Mouse (Mus musculus): ENCODE data around the gene Olfr248. TPM values are rescaled to one million over a fixed set of nuclear protein-coding genes. Genes with fewer than 3 reads are reported as not detected.

Olfr248 gene
- polyA plus RNA-seq, 1 experiment from 2014 or later = not detected

DNA sequence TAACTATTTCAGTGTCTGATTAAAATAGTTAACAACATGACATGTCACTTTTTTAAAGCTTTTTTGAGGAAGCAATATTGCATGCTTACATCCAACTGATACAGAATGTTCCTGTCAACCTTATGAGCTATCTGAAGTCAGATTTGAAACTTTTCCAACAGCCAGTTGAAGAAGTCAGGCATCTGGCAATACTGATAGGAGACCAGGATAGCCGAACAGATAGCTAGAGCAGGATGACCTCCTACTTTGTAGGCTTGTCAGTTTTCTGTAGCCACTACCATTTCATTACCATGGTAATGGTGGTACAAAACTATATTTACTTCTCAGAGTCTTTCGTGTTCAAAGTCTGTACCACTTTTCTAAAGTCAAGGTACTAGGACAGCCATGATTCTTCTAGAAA is 37.6 kb downstream of the Olfr248 start:
- Histone ChIP-seq H3K27ac (ENCODE audit: low read depth, low read length) (no peak overlapping the region), H3K4me3 (ENCODE audit: low read depth, low read length) (no peak overlapping the region), H3K36me3 (ENCODE audit: control insufficient read depth, insufficient read depth, low read length) (no peaks in the 10 kb centered on the region), H3K9ac (replicated peaks; ENCODE audit: low read depth, low read length) (no peak overlapping the region), H3K9me3 (ENCODE audit: control insufficient read depth, low read length) (no peaks in the 10 kb centered on the region), H3K4me1 (ENCODE audit: control insufficient read depth, insufficient read depth, low read length) (no peaks in the 10 kb centered on the region), H3K4me2 (ENCODE audit: low read depth, low read length) (no peak overlapping the region), H3K27me3 (ENCODE audit: control insufficient read depth, insufficient read depth, low read length) (no peaks in the 10 kb centered on the region)
- WGBS = 96% methylated on average over 2 of the region's 2 CpGs
- ATAC-seq (ENCODE audit: low read depth) = no peak

DNA sequence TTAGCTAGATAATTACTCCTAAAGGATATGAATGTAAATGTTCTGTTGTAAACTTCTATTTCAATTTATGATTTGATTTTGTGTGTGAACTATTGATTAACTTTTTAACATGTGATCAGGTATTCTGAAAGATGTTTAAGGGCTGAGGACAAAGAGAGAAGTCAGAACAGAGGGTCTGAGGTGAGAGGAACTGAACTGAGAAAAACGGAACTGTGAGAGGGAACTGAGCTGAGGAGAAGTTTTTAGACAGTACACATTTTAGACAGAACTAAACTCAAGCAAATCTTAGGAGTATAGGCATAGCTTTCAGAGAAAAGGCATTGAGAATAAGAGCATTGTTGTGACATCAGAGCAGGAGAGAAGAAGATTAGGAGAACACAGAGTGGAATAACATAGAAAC is 43.3 kb downstream of the Olfr248 start:
- H3K36me3 ChIP-seq (ENCODE audit: control insufficient read depth, insufficient read depth, low read length) = no peaks in the 10 kb centered on the region
- no peak overlapping the region for H3K27ac ChIP-seq (ENCODE audit: low read depth, low read length)
- H3K4me3 ChIP-seq (ENCODE audit: low read depth, low read length) = no peak overlapping the region
- no peaks in the 10 kb centered on the region for H3K4me1 ChIP-seq (ENCODE audit: control insufficient read depth, insufficient read depth, low read length)
- H3K27me3 ChIP-seq (ENCODE audit: control insufficient read depth, insufficient read depth, low read length) = no peaks in the 10 kb centered on the region
- no peak for ATAC-seq (ENCODE audit: low read depth)
- H3K9ac ChIP-seq (replicated peaks; ENCODE audit: low read depth, low read length) = no peak overlapping the region
- H3K4me2 ChIP-seq (ENCODE audit: low read depth, low read length) = no peak overlapping the region
- WGBS = 35% methylated on average over 1 of the region's 1 CpGs
- H3K9me3 ChIP-seq (ENCODE audit: control insufficient read depth, low read length) = no peaks in the 10 kb centered on the region

Other genes starting within 250 kb of the Olfr248 start
- gene Olfr420, start 235.4 kb upstream of the Olfr248 start, polyA plus RNA-seq (2014; fragmentation: Nextera tagmentation; extraction: Ambion mirVana) = not detected in 2 replicates
- 0.19 and 0.23 TPM in 2 replicates for gene Spta1, start 218.3 kb upstream of the Olfr248 start, polyA plus RNA-seq (2014; fragmentation: Nextera tagmentation; extraction: Ambion mirVana)
- not detected in 2 replicates for gene Olfr419, start 139.0 kb upstream of the Olfr248 start, polyA plus RNA-seq (2014; fragmentation: Nextera tagmentation; extraction: Ambion mirVana)
- not detected in 2 replicates for gene Mptx1, start 60.5 kb upstream of the Olfr248 start, polyA plus RNA-seq (2014; fragmentation: Nextera tagmentation; extraction: Ambion mirVana)
- gene Olfr417, start 25.9 kb upstream of the Olfr248 start, polyA plus RNA-seq (2014; fragmentation: Nextera tagmentation; extraction: Ambion mirVana) = not detected in 2 replicates
- gene Olfr414, start 33.0 kb downstream of the Olfr248 start, polyA plus RNA-seq (2014; fragmentation: Nextera tagmentation; extraction: Ambion mirVana) = not detected in 2 replicates
- not detected in 2 replicates for gene Olfr220, start 51.0 kb downstream of the Olfr248 start, polyA plus RNA-seq (2014; fragmentation: Nextera tagmentation; extraction: Ambion mirVana)
- gene Fmn2, start 110.8 kb downstream of the Olfr248 start, polyA plus RNA-seq (2014; fragmentation: Nextera tagmentation; extraction: Ambion mirVana) = 11.1 and 14.5 TPM in 2 replicates